ENCODE assay signal across 9 mouse cellular contexts in the genomic region with DNA sequence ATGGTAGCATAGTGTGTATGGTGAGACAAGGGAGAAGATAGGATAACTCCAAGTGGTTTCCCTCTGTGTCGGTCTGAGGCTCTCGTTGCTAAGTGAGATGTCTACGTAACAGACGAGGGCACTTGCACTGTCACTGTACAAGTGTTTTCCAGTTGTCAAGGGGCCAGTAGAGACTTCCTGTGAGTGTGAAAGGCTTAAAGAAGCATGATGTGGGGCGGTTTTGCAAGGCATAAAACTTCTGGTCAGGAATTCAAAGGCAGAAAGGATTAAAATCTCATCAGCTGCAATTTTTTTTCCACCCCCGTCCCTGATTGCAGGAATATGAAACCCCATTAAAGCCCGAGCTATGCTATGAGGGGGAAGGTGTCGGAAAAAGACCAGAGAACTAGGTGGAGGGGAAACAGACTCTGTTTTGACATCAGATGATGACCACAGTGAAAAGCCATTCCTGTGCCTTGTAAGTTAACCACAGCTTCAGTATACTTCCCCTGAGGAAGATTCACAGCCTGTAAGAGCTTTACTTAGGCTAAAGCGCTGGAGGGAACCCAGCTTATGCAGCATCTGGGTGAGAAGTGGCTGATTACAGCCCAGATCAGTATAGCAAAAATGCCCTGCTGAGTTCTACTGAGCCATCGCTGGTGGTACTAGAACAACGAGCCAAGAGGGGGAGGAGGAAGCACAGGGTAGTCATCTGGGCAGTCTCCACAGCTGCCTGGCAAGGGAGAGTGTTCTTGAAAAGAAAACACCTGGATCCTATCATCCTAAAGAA. TPM values are rescaled to one million over a fixed set of nuclear protein-coding genes. Genes with fewer than 3 reads are reported as not detected.
DNase-seq lines count a peak whose midpoint lies in the region; ATAC-seq lines count a peak whose summit lies in the region.
"Had no signal": no experiment of that assay in that cellular context is flagged by ENCODE, and none has a peak within 500 bp of the region (broad histone marks: within the 10 kb centered on the region; RNA-seq: fewer than 3 reads in every experiment).

No protein-coding gene starts in this region.

- H3K9me3 ChIP-seq in hindbrain, embryonic 14.5 days (ENCODE audit: control insufficient read depth, low read length): no peaks in the 10 kb centered on the region
- H3K9me3 ChIP-seq in hindbrain, embryonic 13.5 days: no peaks in the 10 kb centered on the region
- no peaks in the 10 kb centered on the region for H3K9me3 ChIP-seq in midbrain, embryonic 15.5 days
- H3K9me3 ChIP-seq in midbrain, embryonic 13.5 days: no peaks in the 10 kb centered on the region
- no peaks in the 10 kb centered on the region for H3K9me3 ChIP-seq in stomach, embryonic 15.5 days
- no peaks in the 10 kb centered on the region for H3K9me3 ChIP-seq in forebrain, embryonic 10.5 days

- H3K27ac ChIP-seq in hindbrain, embryonic 14.5 days: no peak overlapping the region
- no peak overlapping the region for H3K27ac ChIP-seq in hindbrain, embryonic 13.5 days
- no peak overlapping the region for H3K27ac ChIP-seq in midbrain, embryonic 15.5 days
- no peak overlapping the region for H3K27ac ChIP-seq in midbrain, embryonic 13.5 days
- H3K27ac ChIP-seq in stomach, embryonic 15.5 days: peak overlapping the region; percentile 5
- H3K27ac ChIP-seq in forebrain, embryonic 10.5 days: no peak overlapping the region

- no peak for DNase-seq in hindbrain, embryonic 14.5 days (ENCODE audit: low spot score)
- no peak for DNase-seq in forebrain, embryonic 10.5 days (ENCODE audit: extremely low spot score, low spot score)
- DNase-seq in cerebellum, adult 18-20 months: no peak

- H3K27me3 ChIP-seq in hindbrain, embryonic 14.5 days (ENCODE audit: control insufficient read depth, insufficient read depth, low read length): peaks cover 35% of the 10 kb centered on the region
- peaks cover 55% of the 10 kb centered on the region for H3K27me3 ChIP-seq in hindbrain, embryonic 13.5 days
- H3K27me3 ChIP-seq in midbrain, embryonic 15.5 days (replicated peaks): peaks cover 31% of the 10 kb centered on the region
- peaks cover 43% of the 10 kb centered on the region for H3K27me3 ChIP-seq in midbrain, embryonic 13.5 days
- peaks cover 21% of the 10 kb centered on the region for H3K27me3 ChIP-seq in stomach, embryonic 15.5 days (replicated peaks)
- H3K27me3 ChIP-seq in forebrain, embryonic 10.5 days (ENCODE audit: poor library complexity, severe bottlenecking): peaks cover 50% of the 10 kb centered on the region

- H3K4me3 ChIP-seq in hindbrain, embryonic 14.5 days (replicated peaks; ENCODE audit: low read length): no peak overlapping the region
- no peak overlapping the region for H3K4me3 ChIP-seq in hindbrain, embryonic 13.5 days
- no peak overlapping the region for H3K4me3 ChIP-seq in midbrain, embryonic 15.5 days
- no peak overlapping the region for H3K4me3 ChIP-seq in midbrain, embryonic 13.5 days (replicated peaks)
- no peak overlapping the region for H3K4me3 ChIP-seq in stomach, embryonic 15.5 days (replicated peaks)
- no peak overlapping the region for H3K4me3 ChIP-seq in forebrain, embryonic 10.5 days

- no peaks in the 10 kb centered on the region for H3K36me3 ChIP-seq in hindbrain, embryonic 14.5 days (replicated peaks; ENCODE audit: control insufficient read depth, insufficient read depth)
- H3K36me3 ChIP-seq in hindbrain, embryonic 13.5 days: no peaks in the 10 kb centered on the region
- H3K36me3 ChIP-seq in midbrain, embryonic 15.5 days (replicated peaks): no peaks in the 10 kb centered on the region
- no peaks in the 10 kb centered on the region for H3K36me3 ChIP-seq in midbrain, embryonic 13.5 days
- no peaks in the 10 kb centered on the region for H3K36me3 ChIP-seq in stomach, embryonic 15.5 days
- no peaks in the 10 kb centered on the region for H3K36me3 ChIP-seq in forebrain, embryonic 10.5 days (replicated peaks)

- 74% methylated on average over 11 of the region's 11 CpGs for WGBS in hindbrain, embryonic 14.5 days
- WGBS in hindbrain, embryonic 13.5 days: 80% methylated on average over 11 of the region's 11 CpGs
- WGBS in midbrain, embryonic 15.5 days: 66% methylated on average over 11 of the region's 11 CpGs
- WGBS in midbrain, embryonic 13.5 days: 76% methylated on average over 11 of the region's 11 CpGs
- WGBS in stomach, embryonic 15.5 days: 43% methylated on average over 11 of the region's 11 CpGs
- 81% methylated on average over 11 of the region's 11 CpGs for WGBS in forebrain, embryonic 10.5 days

- 0 out of 2 replicates have a peak overlapping the region, but pooled peaks have one; percentile 81 for H3K4me2 ChIP-seq in hindbrain, embryonic 14.5 days (replicated peaks)
- no peak overlapping the region for H3K4me2 ChIP-seq in hindbrain, embryonic 13.5 days
- peak overlapping the region; percentile 92; the same call in 1 of the 2 replicates for H3K4me2 ChIP-seq in midbrain, embryonic 15.5 days
- H3K4me2 ChIP-seq in midbrain, embryonic 13.5 days (replicated peaks): no peak overlapping the region
- peak overlapping the region; percentile 16 for H3K4me2 ChIP-seq in stomach, embryonic 15.5 days

- no peak for ATAC-seq in hindbrain, embryonic 14.5 days (ENCODE audit: low FRiP score)
- no peak for ATAC-seq in hindbrain, embryonic 13.5 days (ENCODE audit: low FRiP score)
- no peak for ATAC-seq in midbrain, embryonic 15.5 days (replicated peaks)
- ATAC-seq in midbrain, embryonic 13.5 days: no peak
- ATAC-seq in hematopoietic stem cell, adult 5-6 weeks (replicated peaks in 1 of 2; ENCODE audit: insufficient read depth in 1 of 2, low FRiP score in 2 of 2, low TSS enrichment in 1 of 2, low read depth in 1 of 2, poor library complexity in 2 of 2, severe bottlenecking in 2 of 2): peak; percentile 75 to 79
- 0 out of 2 replicates have a peak, but pooled peaks have one; percentile 19 for ATAC-seq in stomach, embryonic 15.5 days (ENCODE audit: insufficient read depth, low FRiP score, low read depth)

- no peak overlapping the region for H3K9ac ChIP-seq in hindbrain, embryonic 14.5 days
- H3K9ac ChIP-seq in hindbrain, embryonic 13.5 days: no peak overlapping the region
- no peak overlapping the region for H3K9ac ChIP-seq in midbrain, embryonic 15.5 days
- H3K9ac ChIP-seq in midbrain, embryonic 13.5 days (replicated peaks): no peak overlapping the region
- H3K9ac ChIP-seq in stomach, embryonic 15.5 days: no peak overlapping the region

- 0 out of 2 replicates have a peak, but pooled peaks cover 7% of the 10 kb centered on the region for H3K4me1 ChIP-seq in hindbrain, embryonic 14.5 days (replicated peaks; ENCODE audit: control insufficient read depth, insufficient read depth, low read length)
- H3K4me1 ChIP-seq in hindbrain, embryonic 13.5 days (replicated peaks): peaks cover 9% of the 10 kb centered on the region; the same call in 1 of the 2 replicates
- peaks cover 11% of the 10 kb centered on the region for H3K4me1 ChIP-seq in midbrain, embryonic 15.5 days
- peaks cover 9% of the 10 kb centered on the region for H3K4me1 ChIP-seq in midbrain, embryonic 13.5 days (replicated peaks)
- H3K4me1 ChIP-seq in stomach, embryonic 15.5 days: peaks cover 20% of the 10 kb centered on the region
- H3K4me1 ChIP-seq in forebrain, embryonic 10.5 days: peaks cover 19% of the 10 kb centered on the region

RNA-seq across cellular contexts. Expression of a gene that starts 2.1 kb away (rescaled TPM):
- polyA plus RNA-seq in hindbrain, embryonic 14.5 days (2014; fragmentation: Nextera tagmentation; extraction: Ambion mirVana): 3.7 and 4.1 TPM in 2 replicates
- polyA plus RNA-seq in hindbrain, embryonic 13.5 days (2015; fragmentation: Nextera tagmentation; extraction: Ambion mirVana): 2.1 and 2.5 TPM in 2 replicates
- 3.4 and 3.9 TPM in 2 replicates for polyA plus RNA-seq in midbrain, embryonic 15.5 days (2015; fragmentation: Nextera tagmentation; extraction: Ambion mirVana)
- polyA plus RNA-seq in midbrain, embryonic 13.5 days (2015; fragmentation: Nextera tagmentation; extraction: Ambion mirVana): 0.79 and 1.5 TPM in 2 replicates
- not detected in 2 replicates for total RNA-seq in hematopoietic stem cell, adult 5-6 weeks (2017)
- polyA plus RNA-seq in stomach, embryonic 15.5 days (2015; fragmentation: Nextera tagmentation; extraction: Ambion mirVana): 2.7 and 3.0 TPM in 2 replicates
- 1.1 TPM in 2 replicates for polyA plus RNA-seq in forebrain, embryonic 10.5 days (2016; fragmentation: Nextera tagmentation; extraction: Ambion mirVana)
- total RNA-seq: adrenal gland, postnatal 25 days had no signal

RNA-seq across cellular contexts. Expression of a gene that starts 10.8 kb away (rescaled TPM):
- 8.2 and 8.5 TPM in 2 replicates for polyA plus RNA-seq in hindbrain, embryonic 14.5 days (2014; fragmentation: Nextera tagmentation; extraction: Ambion mirVana)
- 8.8 and 10.3 TPM in 2 replicates for polyA plus RNA-seq in hindbrain, embryonic 13.5 days (2015; fragmentation: Nextera tagmentation; extraction: Ambion mirVana)
- 13.0 and 14.6 TPM in 2 replicates for polyA plus RNA-seq in midbrain, embryonic 15.5 days (2015; fragmentation: Nextera tagmentation; extraction: Ambion mirVana)
- 4.5 and 4.8 TPM in 2 replicates for polyA plus RNA-seq in midbrain, embryonic 13.5 days (2015; fragmentation: Nextera tagmentation; extraction: Ambion mirVana)
- 6.9 and 10.5 TPM in 2 replicates for total RNA-seq in hematopoietic stem cell, adult 5-6 weeks (2017)
- 29.0 and 34.7 TPM in 2 replicates for polyA plus RNA-seq in stomach, embryonic 15.5 days (2015; fragmentation: Nextera tagmentation; extraction: Ambion mirVana)
- polyA plus RNA-seq in forebrain, embryonic 10.5 days (2016; fragmentation: Nextera tagmentation; extraction: Ambion mirVana): 4.1 and 4.8 TPM in 2 replicates

RNA-seq across cellular contexts. Expression of a gene that starts 46.2 kb away (rescaled TPM):
- polyA plus RNA-seq in hindbrain, embryonic 14.5 days (2014; fragmentation: Nextera tagmentation; extraction: Ambion mirVana): 10.1 and 10.3 TPM in 2 replicates
- 7.4 and 8.2 TPM in 2 replicates for polyA plus RNA-seq in hindbrain, embryonic 13.5 days (2015; fragmentation: Nextera tagmentation; extraction: Ambion mirVana)
- 8.1 and 8.7 TPM in 2 replicates for polyA plus RNA-seq in midbrain, embryonic 15.5 days (2015; fragmentation: Nextera tagmentation; extraction: Ambion mirVana)
- 6.4 and 6.7 TPM in 2 replicates for polyA plus RNA-seq in midbrain, embryonic 13.5 days (2015; fragmentation: Nextera tagmentation; extraction: Ambion mirVana)
- total RNA-seq in hematopoietic stem cell, adult 5-6 weeks (2017): 145 and 146 TPM in 2 replicates
- polyA plus RNA-seq in stomach, embryonic 15.5 days (2015; fragmentation: Nextera tagmentation; extraction: Ambion mirVana): 10.5 and 11.2 TPM in 2 replicates
- polyA plus RNA-seq in forebrain, embryonic 10.5 days (2016; fragmentation: Nextera tagmentation; extraction: Ambion mirVana): 5.0 and 5.1 TPM in 2 replicates

Comparison
In these comparisons a context has a peak if more than half of its experiments do, and no peak if none do; other contexts are left out.
1. H3K4me2 ChIP-seq: peak in hindbrain, embryonic 14.5 days (single experiment), midbrain, embryonic 15.5 days (single experiment) and stomach, embryonic 15.5 days (single experiment); none in hindbrain, embryonic 13.5 days (single experiment) and midbrain, embryonic 13.5 days (single experiment).
2. ATAC-seq: peak in hematopoietic stem cell, adult 5-6 weeks (2 of 2) and stomach, embryonic 15.5 days (single experiment); none in hindbrain, embryonic 14.5 days (single experiment), hindbrain, embryonic 13.5 days (single experiment), midbrain, embryonic 15.5 days (single experiment) and midbrain, embryonic 13.5 days (single experiment).